Mouse (Mus musculus): Measurements from ENCODE around the gene Gemin4.

DNA sequence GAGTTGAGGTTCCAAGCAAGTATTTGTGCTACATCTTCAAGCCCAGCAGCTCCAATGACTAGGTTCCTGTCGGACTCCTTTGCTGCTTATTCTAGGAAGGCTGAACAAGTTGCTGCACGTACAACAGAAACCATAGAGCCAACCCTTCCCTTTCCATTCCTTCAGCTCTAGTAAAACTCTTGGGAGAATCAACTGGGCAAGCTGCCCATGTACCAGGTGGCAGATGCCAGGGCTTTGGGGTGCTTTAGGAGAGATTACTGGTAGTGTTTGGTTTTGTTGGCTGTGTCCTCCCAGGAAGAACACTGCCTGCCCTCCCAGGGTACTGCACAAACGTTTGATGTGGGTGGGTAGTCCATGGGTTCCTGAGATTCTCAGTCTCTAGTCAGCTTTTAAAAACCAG lies 34.6 kb upstream of the Gemin4 start:
- TF ChIP-seq GATA1 (IDR thresholded peaks at IDR 0.05; ENCODE audit: borderline replicate concordance, low read length) (no peak), FLI1 (IDR thresholded peaks at IDR 0.05; ENCODE audit: low read length) (no peak)
